Mouse (Mus musculus) embryonic facial prominence, embryonic 11.5 days (tissue): ENCODE data around the gene Gm20388. TPM values are rescaled to one million over a fixed set of nuclear protein-coding genes. Genes with fewer than 3 reads are reported as not detected.
A peak's percentile ranks its signal among the peaks of the same experiment; 100 is the strongest.

ENCODE experiments used
- ATAC-seq: fragments of 200-750 bp; cut with Nextera tagmentation; replicated peaks from 2 replicates; pipeline ENCODE4 v1.8.0; 2017; ENCODE audit warnings: low read depth; ENCODE audit not compliant: insufficient number of reproducible peaks, low FRiP score, low TSS enrichment
- DNase-seq: peaks from one replicate; pipeline ENCODE4 v3.0.0-alpha.2; 2015; ENCODE audit warnings: low spot score
- H3K27ac ChIP-seq: fragments of 300-500 bp; sonication (generic); replicated peaks from 2 replicates; pipeline ENCODE4 v1.5.1; 2014; ENCODE audit warnings: mild to moderate bottlenecking, low read depth, low read length, control low read depth
- H3K27me3 ChIP-seq: fragments of 300-500 bp; sonication (generic); 2 replicates; pipeline ENCODE4 v1.6.1; 2014; ENCODE audit warnings: mild to moderate bottlenecking, low read length, moderate library complexity, mixed read lengths; ENCODE audit not compliant: control insufficient read depth, insufficient read depth
- H3K36me3 ChIP-seq: fragments of 300-500 bp; sonication (generic); replicated peaks from 2 replicates; pipeline ENCODE4 v1.6.1; 2014; ENCODE audit warnings: low read depth, mild to moderate bottlenecking, low read length, moderate library complexity, mixed read lengths; ENCODE audit not compliant: control insufficient read depth, insufficient read depth
- H3K4me1 ChIP-seq: fragments of 300-500 bp; sonication (generic); 2 replicates; pipeline ENCODE4 v1.6.1; 2014; ENCODE audit warnings: low read length, mixed read lengths; ENCODE audit not compliant: control insufficient read depth, insufficient read depth
- H3K4me2 ChIP-seq: fragments of 300-500 bp; sonication (generic); 2 replicates; pipeline ENCODE4 v1.6.1; 2014; ENCODE audit warnings: low read depth, mild to moderate bottlenecking, control low read depth, low read length, moderate library complexity
- H3K4me3 ChIP-seq: fragments of 300-500 bp; sonication (generic); 2 replicates; pipeline ENCODE4 v1.5.1; 2014; ENCODE audit warnings: low read depth, low read length, control low read depth
- H3K9ac ChIP-seq: fragments of 300-500 bp; sonication (generic); replicated peaks from 2 replicates; pipeline ENCODE4 v1.6.1; 2014; ENCODE audit warnings: mild to moderate bottlenecking, control low read depth, low read length
- H3K9me3 ChIP-seq: fragments of 300-500 bp; sonication (generic); replicated peaks from 2 replicates; pipeline ENCODE4 v1.6.1; 2016; ENCODE audit warnings: mild to moderate bottlenecking, low read length, inconsistent platforms, mixed read lengths; ENCODE audit not compliant: control insufficient read depth
- WGBS: fragments of 180-500 bp; shearing (Covaris S2); extraction: QIAGEN DNeasy Blood & Tissue Kit; methylation state at CpG from one replicate; pipeline ENCODE4 v1.1.7; 2014; 5-methylcytosine and 5-hydroxymethylcytosine counted together
- polyA plus RNA-seq: library from polyadenylated mRNA; unstranded; fragments of >200 nt; fragmentation: Nextera tagmentation; extraction: Ambion mirVana; gene quantifications from 2 replicates; pipeline ENCODE4 v1.2.1, GENCODE M21; 2014

Gm20388 gene
- polyA plus RNA-seq, 1 experiment from 2014 or later = 3.1 TPM

DNA sequence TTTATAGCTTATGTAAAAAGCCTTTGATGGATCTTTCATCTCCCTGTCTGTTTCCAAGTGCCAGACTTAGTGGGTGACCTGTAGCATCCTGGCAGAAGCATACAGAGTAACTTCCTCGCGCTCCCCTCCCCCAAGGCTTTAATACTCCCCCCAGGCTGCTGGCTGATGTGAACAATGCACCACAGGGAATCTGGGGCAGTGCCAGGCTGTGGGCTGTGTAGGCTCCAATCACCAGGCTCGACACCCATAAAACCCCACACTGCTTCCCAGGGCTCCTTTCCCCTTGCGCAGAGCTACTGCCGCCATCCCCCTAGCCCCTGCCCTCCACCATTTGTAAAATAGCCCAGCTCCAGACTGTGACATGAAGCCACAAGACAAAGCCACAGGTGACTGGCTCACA is 257.2 kb downstream of the Gm20388 start:
- H3K9ac ChIP-seq = no peak overlapping the region
- H3K27ac ChIP-seq = no peak overlapping the region
- DNase-seq (no peak), ATAC-seq (no peak)
- no peaks in the 10 kb centered on the region for H3K27me3 ChIP-seq
- H3K36me3 ChIP-seq = no peaks in the 10 kb centered on the region
- WGBS = 31% methylated on average over 5 of the region's 5 CpGs
- no peaks in the 10 kb centered on the region for H3K9me3 ChIP-seq
- H3K4me1 ChIP-seq = no peaks in the 10 kb centered on the region
- no peak overlapping the region for H3K4me2 ChIP-seq
- H3K4me3 ChIP-seq = no peak overlapping the region

DNA sequence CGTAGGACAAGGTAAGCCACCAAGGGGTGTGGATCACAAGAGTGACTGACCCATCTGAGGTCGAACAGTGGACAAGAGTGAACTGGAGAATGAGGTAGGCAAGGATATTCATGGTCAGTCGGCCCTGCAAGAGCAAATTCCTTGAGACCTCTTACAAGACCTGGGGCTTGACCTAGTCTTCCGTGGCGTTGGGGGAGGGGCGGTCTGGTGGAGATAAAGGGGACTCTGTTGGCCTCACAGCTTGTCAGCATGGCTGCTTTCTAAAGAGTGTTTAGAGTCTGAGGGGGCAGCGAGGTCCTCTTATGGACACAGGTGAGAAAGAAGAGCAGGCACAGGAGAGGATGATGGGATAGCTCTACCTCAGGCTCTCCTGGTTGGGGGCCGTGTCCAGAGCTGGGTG is 258.5 kb downstream of the Gm20388 start:
- WGBS = 42% methylated on average over 8 of the region's 8 CpGs
- Histone ChIP-seq H3K27ac (no peak overlapping the region), H3K9me3 (no peaks in the 10 kb centered on the region), H3K4me2 (no peak overlapping the region), H3K36me3 (no peaks in the 10 kb centered on the region), H3K4me3 (no peak overlapping the region), H3K9ac (no peak overlapping the region), H3K27me3 (no peaks in the 10 kb centered on the region; the same call in 1 of the 2 replicates), H3K4me1 (no peaks in the 10 kb centered on the region)
- no peak for DNase-seq
- ATAC-seq = no peak

DNA sequence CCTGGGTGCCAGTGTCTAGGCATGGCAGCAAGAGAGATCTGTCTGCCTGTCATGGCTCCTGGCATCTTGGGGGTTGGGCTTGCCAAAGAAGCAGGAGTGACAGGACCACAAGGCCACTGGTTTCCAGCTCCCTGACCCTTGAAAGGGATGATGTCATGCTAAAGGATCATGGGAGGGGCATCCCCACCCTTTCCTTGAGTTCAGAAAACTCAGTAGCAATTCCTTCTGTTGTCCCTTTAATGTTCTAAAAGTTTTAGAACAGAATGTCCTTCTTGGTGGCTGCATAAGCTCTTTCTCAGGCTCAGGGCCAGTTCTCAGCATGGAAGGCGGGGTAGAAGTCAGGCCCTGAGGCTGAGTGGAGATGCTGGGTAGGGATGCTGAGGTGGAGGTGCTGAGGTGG is 262.6 kb downstream of the Gm20388 start:
- Histone ChIP-seq H3K36me3 (no peaks in the 10 kb centered on the region), H3K4me3 (no peak overlapping the region), H3K4me1 (peaks cover 16% of the 10 kb centered on the region), H3K9me3 (no peaks in the 10 kb centered on the region), H3K9ac (no peak overlapping the region), H3K27ac (no peak overlapping the region), H3K4me2 (no peak overlapping the region), H3K27me3 (peaks cover 7% of the 10 kb centered on the region)
- 70% methylated on average over 1 of the region's 1 CpGs for WGBS
- ATAC-seq (no peak), DNase-seq (no peak)

DNA sequence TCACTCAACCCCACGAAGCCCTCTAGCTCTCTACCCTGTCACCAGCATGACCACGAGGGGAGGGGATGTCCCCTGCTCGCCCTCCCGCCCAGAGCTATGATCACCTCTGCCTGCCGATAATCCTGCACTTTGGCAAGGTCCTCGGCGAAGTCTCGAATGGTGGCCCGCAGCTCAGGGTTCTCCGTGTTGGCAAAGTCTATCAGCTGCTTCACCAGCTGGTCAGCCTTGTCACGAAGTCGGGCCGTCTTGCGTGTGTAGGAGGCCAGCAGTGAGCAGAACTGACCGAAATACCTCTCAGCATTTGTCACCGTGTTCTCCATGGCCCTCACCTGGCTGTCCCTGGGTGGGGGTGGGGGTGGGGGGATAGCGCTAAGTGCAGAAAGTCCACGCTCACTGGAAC is 264.0 kb downstream of the Gm20388 start:
- Histone ChIP-seq H3K27me3 (peaks cover 7% of the 10 kb centered on the region), H3K9ac (no peak overlapping the region), H3K27ac (no peak overlapping the region), H3K9me3 (no peaks in the 10 kb centered on the region), H3K36me3 (no peaks in the 10 kb centered on the region), H3K4me3 (no peak overlapping the region), H3K4me2 (no peak overlapping the region), H3K4me1 (peaks cover 16% of the 10 kb centered on the region)
- no peak for ATAC-seq
- WGBS = 39% methylated on average over 18 of the region's 18 CpGs
- DNase-seq = no peak

DNA sequence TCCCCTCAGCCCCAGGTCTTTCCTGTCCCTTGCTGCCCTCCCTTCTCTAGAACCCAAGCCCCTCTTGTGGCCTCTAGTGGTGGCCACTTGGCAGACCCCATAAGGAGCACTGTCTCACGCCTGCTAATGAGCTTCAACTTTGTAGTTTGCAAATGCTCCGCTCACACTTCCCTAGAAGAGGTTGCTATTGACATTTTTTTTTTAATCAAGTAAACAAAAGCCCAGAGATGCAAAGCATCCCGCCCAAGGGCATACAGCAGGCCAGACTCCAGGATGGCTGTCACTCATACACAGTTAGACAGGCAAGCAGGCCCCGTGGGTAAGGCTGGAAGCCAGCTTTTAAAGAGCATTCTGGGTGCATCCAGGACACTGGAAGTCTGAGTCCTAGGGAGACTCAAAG is 266.0 kb downstream of the Gm20388 start:
- 0 out of 2 replicates have a peak, but pooled peaks have one; percentile 2 for ATAC-seq
- H3K27me3 ChIP-seq = peaks cover 7% of the 10 kb centered on the region

DNA sequence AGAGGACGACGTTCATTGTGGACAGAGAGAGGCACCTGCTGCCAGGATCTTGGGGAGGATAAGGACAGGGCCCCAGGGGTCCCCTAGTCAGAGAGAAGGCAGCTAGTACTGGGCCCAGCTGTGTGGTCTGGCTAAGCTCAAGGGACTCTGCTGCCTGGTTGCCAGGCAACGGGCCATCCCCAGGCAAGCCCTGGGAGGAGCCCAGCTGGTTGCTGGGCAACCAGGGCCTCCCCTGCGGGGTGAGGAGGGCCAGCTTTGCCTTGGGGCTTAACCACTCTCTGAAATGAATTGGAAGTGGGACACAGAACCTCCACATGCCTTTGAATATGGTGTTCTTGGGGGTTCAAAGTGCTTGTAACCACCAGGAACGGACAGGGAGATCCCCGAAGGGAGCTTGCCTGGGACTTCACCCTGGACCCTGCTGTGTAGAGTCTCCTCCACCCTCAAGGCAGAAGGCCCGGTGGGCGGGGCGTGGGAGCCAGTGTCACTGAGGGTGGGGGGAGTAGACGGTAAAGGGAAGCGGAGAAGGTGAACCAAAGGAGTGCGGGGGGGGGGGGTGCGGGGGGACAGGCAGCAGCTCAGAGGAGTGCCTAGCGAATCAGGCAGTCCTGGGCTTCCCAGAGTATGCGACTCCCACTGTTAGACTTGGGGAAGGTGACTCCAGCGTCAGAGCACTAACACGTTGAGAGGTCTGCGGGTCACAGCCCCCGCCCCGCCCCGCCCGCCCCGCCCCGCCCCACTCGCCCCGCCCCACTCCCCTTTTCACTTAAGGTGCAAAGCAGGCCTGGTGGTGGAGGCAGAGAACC is 266.9 kb downstream of the Gm20388 start, which contains the start of gene Fam92b:
Fam92b (minus strand) TSS at position 149 of the 806 bp plus-strand sequence.
- no peak within 1 kb of the TSS for H3K4me3 ChIP-seq
- peak; percentile 82 for ATAC-seq
- WGBS = under 1% methylated on average over 24 of the region's 26 CpGs

More for the DNA sequence above, 266.0 kb downstream of the Gm20388 start:
- no peaks in the 10 kb centered on the region for H3K36me3 ChIP-seq
- H3K9me3 ChIP-seq = no peaks in the 10 kb centered on the region
- peaks cover 16% of the 10 kb centered on the region for H3K4me1 ChIP-seq
- H3K27ac ChIP-seq = peak overlapping the region; percentile 52; the same call in 1 of the 2 replicates
- H3K4me2 ChIP-seq = peak overlapping the region; percentile 54
- WGBS = 6% methylated on average over 4 of the region's 4 CpGs
- no peak overlapping the region for H3K4me3 ChIP-seq
- peak; percentile 9 for DNase-seq
- no peak overlapping the region for H3K9ac ChIP-seq

DNA sequence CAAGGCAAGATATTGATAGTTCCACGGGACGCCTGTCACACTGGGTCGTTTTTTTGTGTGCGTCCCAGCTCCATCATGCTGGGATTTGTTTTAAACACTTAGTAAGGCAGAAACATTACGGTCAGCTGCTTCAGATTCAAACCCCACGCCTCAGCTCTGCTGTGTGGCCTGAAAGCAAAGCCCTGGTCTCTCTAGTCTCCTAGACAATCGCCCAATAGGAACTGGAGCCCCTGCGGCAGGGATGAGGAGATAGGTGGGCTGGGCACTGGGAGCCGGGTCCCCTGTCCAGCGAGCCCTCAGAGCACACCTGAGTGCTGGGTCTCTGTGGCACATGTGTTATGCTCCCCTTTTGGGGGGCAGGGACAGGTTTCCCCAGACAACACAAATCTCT is 267.5 kb downstream of the Gm20388 start:
- DNase-seq (no peak), ATAC-seq (no peak)
- Histone ChIP-seq H3K4me2 (no peak overlapping the region; the same call in 1 of the 2 replicates), H3K9ac (peak overlapping the region; percentile 0; the same call in 1 of the 2 replicates), H3K4me1 (peaks cover 16% of the 10 kb centered on the region), H3K27me3 (peaks cover 7% of the 10 kb centered on the region), H3K27ac (no peak overlapping the region), H3K4me3 (no peak overlapping the region), H3K36me3 (no peaks in the 10 kb centered on the region), H3K9me3 (no peaks in the 10 kb centered on the region)
- WGBS = 6% methylated on average over 10 of the region's 10 CpGs

More for the DNA sequence above, 266.9 kb downstream of the Gm20388 start, which contains the start of gene Fam92b:
- Histone ChIP-seq H3K36me3 (no peaks in the 10 kb centered on the region), H3K9me3 (no peaks in the 10 kb centered on the region), H3K4me1 (peaks cover 16% of the 10 kb centered on the region), H3K4me2 (peak within 1 kb of the TSS; percentile 54), H3K27me3 (peaks cover 7% of the 10 kb centered on the region), H3K9ac (peak within 1 kb of the TSS; percentile 44), H3K27ac (peak within 1 kb of the TSS; percentile 67)
- DNase-seq = peak; percentile 91

DNA sequence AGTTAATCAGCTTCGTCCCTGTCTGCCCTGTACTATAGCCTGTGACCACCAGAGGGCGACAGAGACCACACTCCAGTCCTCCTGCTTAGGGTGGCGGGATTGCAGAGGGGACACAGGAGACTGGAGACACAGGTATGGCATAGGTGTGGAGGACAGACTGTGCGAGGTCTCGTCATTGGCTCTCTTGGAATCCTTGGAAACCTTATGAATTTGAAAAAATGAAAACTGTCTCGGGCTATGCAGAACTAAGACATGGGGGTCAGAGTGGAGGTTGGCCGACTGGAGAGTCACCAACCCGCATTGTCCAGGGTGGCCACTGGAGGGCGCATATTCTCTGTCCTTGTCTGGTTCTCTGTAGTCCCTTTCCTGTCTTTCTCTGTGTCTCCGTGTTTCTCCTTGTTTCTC is 268.4 kb downstream of the Gm20388 start:
- H3K27ac ChIP-seq = no peak overlapping the region; the same call in 1 of the 2 replicates
- H3K9me3 ChIP-seq = no peaks in the 10 kb centered on the region
- peak overlapping the region; percentile 28 for H3K9ac ChIP-seq
- H3K4me3 ChIP-seq = no peak overlapping the region
- H3K36me3 ChIP-seq = no peaks in the 10 kb centered on the region
- under 1% methylated on average over 10 of the region's 10 CpGs for WGBS
- ATAC-seq (peak; percentile 36), DNase-seq (peak; percentile 92)
- peaks cover 17% of the 10 kb centered on the region for H3K4me1 ChIP-seq
- H3K27me3 ChIP-seq = peaks cover 7% of the 10 kb centered on the region
- peak overlapping the region; percentile 34 for H3K4me2 ChIP-seq
